Mouse (Mus musculus) testis, adult 2 months (tissue): ENCODE measurements around the gene Car3. TPM values are rescaled to one million over a fixed set of nuclear protein-coding genes. Genes with fewer than 3 reads are reported as not detected.

ENCODE experiments used
- H3K27ac ChIP-seq: fragments of 200-500 bp; 2 replicates; pipeline ENCODE4 v1.5.1; 2012; ENCODE audit warnings: low read depth, low read length; ENCODE audit not compliant: control insufficient read depth, insufficient read depth
- H3K27me3 ChIP-seq: fragments of 200-500 bp; 2 replicates; pipeline ENCODE4 v1.6.1; 2012; ENCODE audit warnings: mild to moderate bottlenecking, low read length, moderate library complexity; ENCODE audit not compliant: control insufficient read depth, insufficient read depth
- H3K36me3 ChIP-seq: fragments of 200-500 bp; 2 replicates; pipeline ENCODE4 v1.6.1; 2012; ENCODE audit warnings: mild to moderate bottlenecking, low read length; ENCODE audit not compliant: control insufficient read depth, insufficient read depth
- H3K4me1 ChIP-seq: fragments of 200-500 bp; 2 replicates; pipeline ENCODE4 v1.6.1; 2012; ENCODE audit warnings: low read length; ENCODE audit not compliant: control insufficient read depth, insufficient read depth
- H3K4me3 ChIP-seq: fragments of 200-500 bp; 2 replicates; pipeline ENCODE4 v1.5.1; 2012; ENCODE audit warnings: low read depth, mild to moderate bottlenecking, low read length, moderate library complexity, mixed read lengths; ENCODE audit not compliant: control insufficient read depth
- CTCF ChIP-seq: fragments of 200-500 bp; IDR thresholded peaks from 2 replicates; pipeline ENCODE4 v1.5.1; 2012; ENCODE audit warnings: low read depth, mild to moderate bottlenecking, inconsistent platforms, low read length, moderate library complexity; ENCODE audit not compliant: control insufficient read depth, insufficient read depth, insufficient replicate concordance
- POLR2A ChIP-seq: fragments of 200-500 bp; IDR thresholded peaks from 2 replicates; pipeline ENCODE4 v1.6.1; 2012; ENCODE audit warnings: low read depth, mild to moderate bottlenecking, inconsistent platforms, low read length, moderate library complexity; ENCODE audit not compliant: control insufficient read depth
- polyA plus RNA-seq: library from polyadenylated mRNA; depleted of rRNA; stranded (reverse); fragments of >200 nt; gene quantifications from 2 replicates; pipeline ENCODE4 v1.2.3, GENCODE M21; 2012

Gene Car3
- polyA plus RNA-seq, 1 experiment, result 8.3 TPM

DNA sequence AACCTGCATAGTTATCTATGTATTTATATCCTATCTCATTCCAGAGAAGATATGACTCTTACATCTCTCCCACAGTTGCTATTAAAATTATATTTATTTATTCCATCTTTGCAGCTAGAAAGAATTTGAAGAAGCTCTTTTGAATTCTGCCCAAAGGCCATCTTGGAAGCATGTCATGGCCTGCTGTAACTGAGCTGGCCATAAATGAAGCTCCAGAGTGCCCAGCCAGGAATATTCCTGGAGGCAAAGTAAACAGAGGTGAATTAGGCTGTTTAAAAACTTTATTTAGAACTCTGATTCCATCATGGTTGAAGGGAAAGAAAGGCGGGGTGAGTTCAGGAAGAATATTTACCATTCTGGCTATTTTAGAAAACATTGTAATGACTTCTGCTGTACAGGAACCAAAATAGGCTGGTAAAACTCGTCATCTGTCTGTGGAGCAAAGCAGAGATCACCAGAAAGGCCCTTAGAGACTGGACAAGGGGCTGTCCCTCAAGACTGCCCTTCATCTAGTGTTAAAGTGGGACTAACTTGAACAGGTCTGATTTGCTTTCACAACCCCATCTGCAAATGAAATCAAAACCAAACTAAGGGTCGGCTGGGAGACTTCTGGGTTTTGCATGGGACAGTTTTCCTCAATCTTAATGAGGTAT lies 23.7 kb upstream of the Car3 start:
- no peaks in the 10 kb centered on the region for H3K4me1 ChIP-seq
- no peaks in the 10 kb centered on the region for H3K36me3 ChIP-seq
- TF ChIP-seq POLR2A (no peak), CTCF (no peak)
- H3K27me3 ChIP-seq, result no peaks in the 10 kb centered on the region
- H3K27ac ChIP-seq, result no peak overlapping the region
- no peak overlapping the region for H3K4me3 ChIP-seq

DNA sequence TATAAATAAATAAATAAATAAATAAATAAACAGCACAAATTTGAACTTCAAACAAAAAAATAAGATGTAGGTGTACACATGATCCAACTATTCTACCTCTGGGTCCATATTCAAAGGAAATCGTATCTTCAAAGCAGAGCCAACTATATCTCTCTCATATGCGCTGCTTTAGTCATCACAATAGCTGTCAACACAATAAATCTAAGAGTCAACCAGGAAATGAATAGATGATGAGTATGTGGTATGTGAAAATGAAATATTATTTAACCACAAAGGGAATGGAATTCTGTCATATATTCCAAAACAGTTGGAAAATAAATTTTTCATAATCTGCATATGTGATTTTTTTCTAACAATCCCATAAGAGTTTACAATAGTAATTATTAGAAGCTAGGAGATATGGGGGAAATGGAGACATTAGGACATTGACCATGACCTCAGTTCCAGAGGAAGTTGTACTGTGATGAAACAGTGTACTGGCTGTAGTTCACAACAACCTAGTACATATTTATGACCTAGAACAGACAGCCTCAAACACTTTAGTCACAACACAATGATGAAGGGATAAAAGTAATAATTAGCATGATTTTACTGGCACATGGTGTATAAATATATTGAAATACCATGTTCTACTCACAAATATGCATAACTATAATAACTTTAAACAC lies 14.6 kb upstream of the Car3 start:
- Histone ChIP-seq H3K27me3 (no peaks in the 10 kb centered on the region), H3K4me3 (no peak overlapping the region), H3K4me1 (no peaks in the 10 kb centered on the region), H3K36me3 (no peaks in the 10 kb centered on the region), H3K27ac (no peak overlapping the region)
- TF ChIP-seq POLR2A (no peak), CTCF (no peak)

DNA sequence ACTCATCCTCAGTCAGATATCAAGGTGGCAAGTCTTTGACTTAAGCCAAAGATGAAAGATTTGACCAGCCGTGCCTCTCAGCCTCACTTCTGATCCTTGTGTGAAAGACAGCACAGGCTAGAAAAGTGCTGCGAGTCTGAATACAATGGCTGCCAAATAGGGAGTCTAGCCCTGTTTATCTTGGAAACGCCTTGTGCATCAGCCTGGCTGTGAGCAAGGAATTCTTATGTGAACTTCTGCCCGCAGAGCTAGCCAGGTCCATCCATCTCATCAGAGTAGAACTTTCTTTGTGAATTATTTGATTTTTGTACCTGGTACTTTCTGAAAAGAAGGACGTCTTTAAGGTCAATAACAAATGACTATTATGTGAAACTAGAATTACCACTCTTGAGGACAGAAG lies 9.3 kb upstream of the Car3 start:
- Histone ChIP-seq H3K27me3 (no peaks in the 10 kb centered on the region), H3K4me3 (no peak overlapping the region), H3K4me1 (no peaks in the 10 kb centered on the region), H3K36me3 (no peaks in the 10 kb centered on the region), H3K27ac (no peak overlapping the region)
- no peak for TF ChIP-seq POLR2A
- TF ChIP-seq CTCF, result no peak

DNA sequence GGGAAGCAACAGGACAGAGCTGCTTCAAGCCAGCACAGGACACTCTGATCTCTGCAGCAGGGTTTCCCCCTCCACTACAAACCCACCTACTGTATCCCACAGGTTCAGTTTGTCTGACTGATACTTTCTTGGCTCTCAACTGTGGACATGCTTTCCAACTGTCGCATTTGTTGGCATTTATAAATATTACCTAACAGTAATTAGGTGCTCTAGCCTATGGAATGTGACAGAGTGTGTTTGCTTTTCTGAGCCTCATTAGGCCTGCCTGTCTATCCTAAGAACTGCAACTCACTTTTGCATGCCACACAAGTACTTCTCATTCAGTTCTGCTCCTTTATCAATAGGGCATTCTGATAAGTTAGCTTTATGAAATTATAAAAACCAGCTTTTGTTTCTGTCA lies 8.9 kb upstream of the Car3 start:
- no peak overlapping the region for H3K27ac ChIP-seq
- no peaks in the 10 kb centered on the region for H3K36me3 ChIP-seq
- H3K4me1 ChIP-seq, result no peaks in the 10 kb centered on the region
- TF ChIP-seq POLR2A (no peak), CTCF (no peak)
- no peak overlapping the region for H3K4me3 ChIP-seq
- no peaks in the 10 kb centered on the region for H3K27me3 ChIP-seq

DNA sequence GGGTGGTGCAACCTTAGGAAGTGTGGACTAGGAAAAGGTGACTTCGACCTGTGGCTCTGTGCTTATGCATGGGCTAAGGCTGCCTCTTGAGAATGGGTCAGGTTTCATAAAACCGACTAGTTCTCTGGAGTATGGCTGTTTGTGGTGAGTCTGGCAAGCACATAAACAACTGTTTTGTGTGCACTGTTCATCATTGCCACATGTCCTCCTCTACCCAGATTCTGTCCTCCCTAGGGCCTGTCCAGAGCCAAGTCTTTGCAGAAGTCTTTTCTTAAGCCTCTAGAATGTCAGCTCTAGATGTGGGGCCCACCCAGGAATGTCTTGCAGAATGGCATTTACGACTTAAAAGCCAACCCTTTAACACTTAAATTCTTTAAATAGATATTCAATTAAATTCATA lies 5.4 kb upstream of the Car3 start:
- Histone ChIP-seq H3K4me1 (no peaks in the 10 kb centered on the region; the same call in 1 of the 2 replicates), H3K27me3 (no peaks in the 10 kb centered on the region), H3K4me3 (no peak overlapping the region), H3K27ac (no peak overlapping the region), H3K36me3 (no peaks in the 10 kb centered on the region)
- TF ChIP-seq CTCF (no peak), POLR2A (no peak)

DNA sequence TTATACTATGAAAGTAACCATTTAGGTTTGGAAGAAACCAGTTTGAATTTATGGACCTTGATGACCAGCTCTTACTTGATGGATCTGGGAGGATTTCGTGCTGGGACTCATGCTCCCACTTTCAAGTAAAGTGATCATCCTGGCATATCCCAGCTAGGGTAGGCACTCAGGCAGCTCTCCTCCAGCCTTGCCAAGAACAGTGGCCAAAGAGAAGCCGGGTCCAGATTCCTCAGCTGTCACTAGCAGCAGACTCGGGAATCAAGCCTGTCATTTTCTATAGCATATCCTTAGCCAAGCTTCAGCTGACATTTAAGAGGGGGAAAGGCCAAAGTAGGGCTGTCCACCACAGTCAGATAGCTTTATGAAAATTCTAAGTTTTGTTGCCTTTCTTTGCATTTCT lies 3.0 kb upstream of the Car3 start:
- Histone ChIP-seq H3K27ac (no peak overlapping the region), H3K36me3 (no peaks in the 10 kb centered on the region), H3K4me1 (no peaks in the 10 kb centered on the region; the same call in 1 of the 2 replicates), H3K27me3 (no peaks in the 10 kb centered on the region), H3K4me3 (no peak overlapping the region)
- no peak for TF ChIP-seq CTCF
- TF ChIP-seq POLR2A, result no peak

DNA sequence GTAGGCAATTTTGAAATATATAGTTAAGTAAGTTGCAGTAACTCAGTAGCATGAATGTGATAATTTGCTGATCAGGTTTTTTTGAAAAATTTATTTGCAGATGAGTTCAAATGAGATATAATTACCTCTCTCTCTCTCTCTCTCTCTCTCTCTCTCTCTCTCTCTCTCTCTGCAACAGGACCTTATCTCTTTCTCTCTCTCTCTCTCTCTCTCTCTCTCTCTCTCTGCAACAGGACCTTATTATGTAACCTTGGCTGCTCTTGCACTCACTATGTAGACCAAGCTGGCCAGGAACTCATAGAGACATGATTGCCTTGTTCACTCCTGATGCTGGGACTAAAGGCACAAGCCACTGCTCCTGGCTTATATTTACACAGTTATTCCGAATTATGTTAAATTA lies 2.1 kb upstream of the Car3 start:
- Histone ChIP-seq H3K27ac (no peak overlapping the region), H3K4me1 (no peaks in the 10 kb centered on the region; the same call in 1 of the 2 replicates), H3K27me3 (no peaks in the 10 kb centered on the region), H3K36me3 (no peaks in the 10 kb centered on the region), H3K4me3 (no peak overlapping the region)
- TF ChIP-seq CTCF (no peak), POLR2A (no peak)
